Mouse (Mus musculus): ENCODE measurements at regions not wholly inside any gene's neighbourhood (a gene's known extent, or its start where the extent isn't known, plus 50 kb on each side); places are given as distances from the start of the nearest gene placed in this dataset.
A peak's percentile ranks its signal among the peaks of the same experiment; 100 is the strongest.

DNA sequence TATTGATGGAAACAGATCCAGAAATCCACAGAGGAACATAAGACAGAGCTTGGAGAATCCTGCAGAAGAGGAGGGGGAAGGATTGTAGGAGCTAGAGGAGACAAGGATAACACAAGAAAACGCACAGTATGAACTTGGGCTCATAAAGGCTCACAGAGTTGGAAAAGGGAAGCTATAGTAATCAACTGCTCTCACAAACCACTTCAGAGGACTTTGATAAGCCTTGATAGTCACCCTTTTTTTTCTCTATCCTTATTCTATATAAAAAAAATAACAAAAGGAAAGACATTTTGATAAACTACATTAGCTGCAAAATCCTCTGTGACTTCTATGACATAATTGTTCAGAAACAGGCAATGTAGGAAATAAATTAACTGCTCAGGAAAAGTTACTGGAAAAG, 355.4 kb upstream of the Ndst4 start:
- Histone ChIP-seq H3K9ac (replicated peaks) (no peak overlapping the region), H3K27ac (replicated peaks) (no peak overlapping the region), H3K4me1 (no peaks in the 10 kb centered on the region), H3K4me3 (no peak overlapping the region), H3K9me3 (no peaks in the 10 kb centered on the region), H3K36me3 (no peaks in the 10 kb centered on the region), H3K4me2 (replicated peaks) (no peak overlapping the region), H3K27me3 (no peaks in the 10 kb centered on the region)
- WGBS, result 88% methylated on average over 1 of the region's 1 CpGs
- no peak for ATAC-seq (replicated peaks)

DNA sequence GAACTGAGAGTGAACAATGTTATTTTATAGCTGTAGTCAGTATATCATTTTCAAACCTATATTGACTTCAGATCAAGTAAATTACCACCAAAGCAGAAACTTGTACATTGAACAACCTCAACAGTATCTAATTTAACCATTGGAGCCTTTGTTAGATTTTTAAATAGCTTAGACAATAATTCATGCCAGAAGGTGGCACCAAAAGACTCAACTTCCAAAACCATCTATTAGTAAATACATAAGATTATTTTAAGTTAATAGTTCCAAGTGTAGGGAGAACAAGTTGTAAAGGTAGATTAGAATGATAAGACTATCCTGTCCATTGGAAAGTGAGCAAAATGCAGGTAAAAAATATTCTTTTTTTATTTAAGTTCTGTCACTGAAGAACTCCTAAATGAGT, 354.2 kb upstream of the Ndst4 start:
- no peak overlapping the region for H3K4me2 ChIP-seq (replicated peaks)
- H3K9ac ChIP-seq (replicated peaks), result no peak overlapping the region
- no peaks in the 10 kb centered on the region for H3K36me3 ChIP-seq
- ATAC-seq (replicated peaks), result no peak
- H3K9me3 ChIP-seq, result no peaks in the 10 kb centered on the region
- H3K27ac ChIP-seq (replicated peaks), result no peak overlapping the region
- H3K27me3 ChIP-seq, result no peaks in the 10 kb centered on the region
- H3K4me1 ChIP-seq, result no peaks in the 10 kb centered on the region
- H3K4me3 ChIP-seq, result no peak overlapping the region

GRCm38 (mm10) chr3:125052852-125053251, 351.0 kb upstream of the Ndst4 start:
- no peak overlapping the region for H3K9ac ChIP-seq (replicated peaks)
- no peaks in the 10 kb centered on the region for H3K27me3 ChIP-seq
- ATAC-seq (replicated peaks), result peak; percentile 26; the same call in 1 of the 2 replicates
- H3K36me3 ChIP-seq, result no peaks in the 10 kb centered on the region
- H3K4me1 ChIP-seq, result no peaks in the 10 kb centered on the region
- no peak overlapping the region for H3K4me2 ChIP-seq (replicated peaks)
- H3K27ac ChIP-seq (replicated peaks), result no peak overlapping the region
- H3K4me3 ChIP-seq, result no peak overlapping the region
- no peaks in the 10 kb centered on the region for H3K9me3 ChIP-seq
- WGBS, result 22% methylated on average over 3 of the region's 3 CpGs

DNA sequence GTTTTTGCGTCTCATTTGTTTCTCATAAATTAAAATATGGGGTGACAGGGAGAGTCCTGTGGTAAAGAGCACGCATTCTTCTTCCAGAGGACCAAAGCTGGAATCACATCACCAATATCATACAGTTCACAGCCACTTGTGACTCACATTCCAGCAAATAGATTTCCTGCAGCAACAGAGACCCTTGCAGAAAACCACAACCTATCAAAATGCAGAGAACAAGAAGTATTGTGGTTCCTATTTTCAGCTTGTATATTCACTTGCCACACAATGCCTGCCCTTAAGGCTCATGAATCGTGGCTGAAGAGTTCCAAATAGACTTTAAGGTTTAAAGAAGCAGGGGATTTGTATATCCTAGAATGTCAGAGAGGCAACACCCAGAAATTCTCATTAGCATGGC, 331.2 kb upstream of the Ndst4 start:
- Histone ChIP-seq H3K9ac (replicated peaks) (no peak overlapping the region), H3K4me3 (no peak overlapping the region), H3K9me3 (no peaks in the 10 kb centered on the region), H3K4me2 (replicated peaks) (no peak overlapping the region), H3K27me3 (no peaks in the 10 kb centered on the region), H3K4me1 (no peaks in the 10 kb centered on the region), H3K36me3 (no peaks in the 10 kb centered on the region), H3K27ac (replicated peaks) (no peak overlapping the region)
- whole genome bisulfite sequencing, result 73% methylated on average over 3 of the region's 3 CpGs
- ATAC-seq (replicated peaks), result no peak

GRCm38 (mm10) chr3:125093010-125093630, 310.8 kb upstream of the Ndst4 start:
- H3K27me3 ChIP-seq, result no peaks in the 10 kb centered on the region
- H3K4me3 ChIP-seq, result no peak overlapping the region
- no peaks in the 10 kb centered on the region for H3K36me3 ChIP-seq
- no peak for ATAC-seq (replicated peaks)
- H3K9me3 ChIP-seq, result no peaks in the 10 kb centered on the region
- 85% methylated on average over 5 of the region's 5 CpGs for WGBS
- H3K27ac ChIP-seq (replicated peaks), result no peak overlapping the region
- H3K4me2 ChIP-seq (replicated peaks), result no peak overlapping the region
- no peaks in the 10 kb centered on the region for H3K4me1 ChIP-seq
- H3K9ac ChIP-seq (replicated peaks), result no peak overlapping the region
